Mouse (Mus musculus) lung, embryonic 15.5 days (tissue): ENCODE measurements around the gene Kif12. TPM values are rescaled to one million over a fixed set of nuclear protein-coding genes. Genes with fewer than 3 reads are reported as not detected.

ENCODE experiments used
- ATAC-seq: fragments of 200-750 bp; cut with Nextera tagmentation; 2 replicates; pipeline ENCODE4 v1.8.0; 2017; ENCODE audit warnings: moderate number of reproducible peaks, borderline replicate concordance; ENCODE audit not compliant: low FRiP score, low TSS enrichment; ENCODE audit errors: extremely low read depth
- H3K27ac ChIP-seq: fragments of 300-500 bp; sonication (generic); 2 replicates; pipeline ENCODE4 v1.5.1; 2015; ENCODE audit warnings: moderate library complexity, mild to moderate bottlenecking, inconsistent platforms
- H3K27me3 ChIP-seq: fragments of 300-500 bp; sonication (generic); 2 replicates; pipeline ENCODE4 v1.6.1; 2015; ENCODE audit warnings: inconsistent platforms
- H3K36me3 ChIP-seq: fragments of 300-500 bp; sonication (generic); 2 replicates; pipeline ENCODE4 v1.6.1; 2015; ENCODE audit warnings: inconsistent platforms
- H3K4me1 ChIP-seq: fragments of 300-500 bp; sonication (generic); 2 replicates; pipeline ENCODE4 v1.6.1; 2015; ENCODE audit warnings: inconsistent platforms
- H3K4me2 ChIP-seq: fragments of 300-500 bp; sonication (generic); 2 replicates; pipeline ENCODE4 v1.6.1; 2015; ENCODE audit warnings: inconsistent platforms, mild to moderate bottlenecking, moderate library complexity
- H3K4me3 ChIP-seq: fragments of 300-500 bp; sonication (generic); 2 replicates; pipeline ENCODE4 v1.5.1; 2015; ENCODE audit warnings: mild to moderate bottlenecking, inconsistent platforms
- H3K9ac ChIP-seq: fragments of 300-500 bp; sonication (generic); 2 replicates; pipeline ENCODE4 v1.6.1; 2015; ENCODE audit warnings: inconsistent platforms
- H3K9me3 ChIP-seq: fragments of 300-500 bp; sonication (generic); 2 replicates; pipeline ENCODE4 v1.6.1; 2016; ENCODE audit warnings: inconsistent platforms
- WGBS: fragments of 180-500 bp; shearing (Covaris S2); methylation state at CpG from one replicate; pipeline ENCODE4 v1.1.7; 2015; 5-methylcytosine and 5-hydroxymethylcytosine counted together
- polyA plus RNA-seq: library from polyadenylated mRNA; unstranded; fragments of >200 nt; fragmentation: Nextera tagmentation; extraction: Ambion mirVana; gene quantifications from 2 replicates; pipeline ENCODE4 v1.2.1, GENCODE M21; 2015

The Kif12 gene
- polyA plus RNA-seq, 1 experiment from 2014 or later: 8.3 TPM

DNA sequence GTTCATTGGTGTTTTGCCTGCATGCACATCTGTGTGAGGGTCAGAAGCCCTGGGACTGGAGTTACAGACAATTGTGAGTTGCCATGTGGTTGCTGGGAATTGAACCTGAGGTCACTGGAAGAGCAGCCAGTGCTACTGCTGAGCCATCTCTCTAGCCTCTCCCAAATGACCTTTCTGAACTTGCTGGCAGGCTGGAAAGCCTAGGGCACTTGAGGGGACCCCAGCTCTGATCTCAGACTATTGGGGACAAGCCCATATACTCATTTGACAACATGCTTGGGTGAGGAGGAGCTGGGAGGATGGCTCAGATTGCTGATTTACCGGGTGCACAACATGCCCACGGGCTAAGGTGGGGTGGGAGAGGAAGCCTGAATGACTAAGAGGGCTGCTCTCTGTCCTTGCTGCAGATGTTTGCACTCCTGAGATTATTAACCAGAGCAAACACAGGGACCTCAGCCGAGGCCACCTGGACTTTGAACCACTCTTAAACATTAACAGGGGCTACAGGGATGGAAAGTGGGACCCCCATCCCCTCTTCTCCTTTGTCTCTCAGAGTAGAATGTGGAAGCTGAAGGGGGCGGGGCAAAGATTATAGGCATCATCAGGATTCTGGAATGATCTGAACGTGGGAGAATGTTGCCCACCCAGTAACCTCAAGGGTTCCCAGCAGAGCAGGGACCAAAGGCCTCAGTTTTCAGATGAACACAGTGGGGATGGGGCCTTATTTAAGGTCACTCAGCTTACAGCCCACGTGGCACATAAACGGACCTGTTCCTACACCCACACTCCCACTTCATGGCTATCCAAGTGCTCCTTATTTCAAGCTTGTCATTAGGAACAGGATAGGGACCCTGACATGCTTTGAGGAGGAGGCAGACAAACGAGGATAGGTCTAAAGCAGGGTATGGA, 15.0 kb downstream of the Kif12 start:
- WGBS: 39% methylated on average over 8 of the region's 8 CpGs
- peak overlapping the region; percentile 66 for H3K27ac ChIP-seq

DNA sequence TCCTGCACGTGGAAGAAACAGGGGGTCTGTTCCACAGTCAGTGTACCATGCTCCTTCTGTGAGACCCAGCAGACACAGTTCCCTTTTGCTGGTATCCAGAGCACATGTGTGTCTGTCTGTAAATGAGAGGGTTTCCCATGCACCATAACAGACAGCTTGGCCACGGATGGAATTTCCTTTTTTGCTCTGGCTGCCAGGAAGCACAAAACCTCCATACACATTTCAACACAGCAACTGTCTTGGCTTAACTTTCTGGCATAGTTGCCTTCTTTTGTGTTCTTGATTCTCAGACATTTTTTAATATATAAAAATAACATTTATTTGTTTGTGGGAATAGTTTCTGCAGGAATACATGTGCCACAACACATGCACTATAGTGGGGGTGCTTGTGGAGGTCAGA, 16.3 kb downstream of the Kif12 start:
- no peak overlapping the region for H3K4me3 ChIP-seq
- peaks cover 3% of the 10 kb centered on the region for H3K4me1 ChIP-seq
- no peaks in the 10 kb centered on the region for H3K27me3 ChIP-seq
- ATAC-seq: no peak
- no peak overlapping the region for H3K9ac ChIP-seq
- H3K4me2 ChIP-seq: no peak overlapping the region
- WGBS: 42% methylated on average over 2 of the region's 2 CpGs
- no peaks in the 10 kb centered on the region for H3K9me3 ChIP-seq
- H3K27ac ChIP-seq: no peak overlapping the region
- H3K36me3 ChIP-seq: no peaks in the 10 kb centered on the region

More for the DNA sequence above, 15.0 kb downstream of the Kif12 start:
- Histone ChIP-seq H3K27me3 (no peaks in the 10 kb centered on the region), H3K4me3 (no peak overlapping the region), H3K4me1 (peaks cover 3% of the 10 kb centered on the region), H3K4me2 (peak overlapping the region; percentile 7; the same call in 1 of the 2 replicates), H3K9ac (no peak overlapping the region), H3K9me3 (no peaks in the 10 kb centered on the region), H3K36me3 (no peaks in the 10 kb centered on the region)
- peak; percentile 61 for ATAC-seq

DNA sequence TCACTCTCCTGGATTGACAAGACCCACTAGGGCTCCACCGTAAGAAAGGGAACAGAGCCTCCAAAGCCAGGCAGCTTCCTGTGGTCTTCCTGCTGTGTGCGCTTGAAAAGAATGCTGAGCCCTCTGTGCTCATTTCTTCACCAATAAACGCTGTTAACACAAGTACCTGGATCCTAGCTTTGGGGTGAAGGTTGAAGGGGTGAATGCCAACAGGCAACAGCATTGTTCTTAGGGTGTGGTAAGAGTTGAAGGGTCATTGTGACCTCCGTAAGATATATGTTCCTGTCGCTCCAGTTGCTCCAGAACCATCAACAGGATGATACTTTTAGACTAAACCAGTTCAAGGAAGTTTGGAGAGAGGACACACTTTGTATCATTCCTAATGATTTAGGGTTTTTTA, 17.2 kb downstream of the Kif12 start, which contains the start of gene Ambp:
Gene Ambp, minus strand, starts transcription at position 101 of the 400 bp plus-strand sequence.
- Histone ChIP-seq H3K4me3 (no peak within 1 kb of the TSS), H3K4me1 (peaks cover 3% of the 10 kb centered on the region), H3K9me3 (no peaks in the 10 kb centered on the region), H3K27ac (no peak within 1 kb of the TSS), H3K36me3 (no peaks in the 10 kb centered on the region), H3K27me3 (no peaks in the 10 kb centered on the region), H3K9ac (no peak within 1 kb of the TSS), H3K4me2 (no peak within 1 kb of the TSS)
- no peak for ATAC-seq
- WGBS: 59% methylated on average over 5 of the region's 5 CpGs

DNA sequence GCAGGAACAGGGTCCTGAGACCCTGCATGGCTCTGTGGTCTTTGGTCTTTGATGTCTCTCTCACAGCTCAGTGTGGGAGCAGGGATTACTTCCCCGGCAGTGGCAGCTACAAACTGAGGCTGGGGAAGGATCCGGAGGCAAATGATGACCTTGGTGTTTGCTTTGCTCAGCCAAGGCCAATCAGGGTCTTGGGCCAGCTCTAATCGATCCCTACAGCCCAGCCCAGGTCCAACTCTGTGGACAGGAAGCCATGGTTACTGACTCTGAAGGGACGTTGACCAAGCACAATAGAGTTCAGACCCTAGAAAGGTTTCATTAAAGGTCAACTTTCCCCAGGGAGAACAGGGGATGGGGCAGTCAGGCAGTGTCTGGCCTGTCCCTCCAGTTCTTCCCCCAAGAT, 17.9 kb downstream of the Kif12 start:
- Histone ChIP-seq H3K9me3 (no peaks in the 10 kb centered on the region), H3K4me1 (peaks cover 3% of the 10 kb centered on the region), H3K4me3 (no peak overlapping the region), H3K27me3 (no peaks in the 10 kb centered on the region), H3K36me3 (no peaks in the 10 kb centered on the region), H3K9ac (no peak overlapping the region), H3K27ac (no peak overlapping the region), H3K4me2 (no peak overlapping the region)
- ATAC-seq: no peak
- 54% methylated on average over 4 of the region's 4 CpGs for WGBS

DNA sequence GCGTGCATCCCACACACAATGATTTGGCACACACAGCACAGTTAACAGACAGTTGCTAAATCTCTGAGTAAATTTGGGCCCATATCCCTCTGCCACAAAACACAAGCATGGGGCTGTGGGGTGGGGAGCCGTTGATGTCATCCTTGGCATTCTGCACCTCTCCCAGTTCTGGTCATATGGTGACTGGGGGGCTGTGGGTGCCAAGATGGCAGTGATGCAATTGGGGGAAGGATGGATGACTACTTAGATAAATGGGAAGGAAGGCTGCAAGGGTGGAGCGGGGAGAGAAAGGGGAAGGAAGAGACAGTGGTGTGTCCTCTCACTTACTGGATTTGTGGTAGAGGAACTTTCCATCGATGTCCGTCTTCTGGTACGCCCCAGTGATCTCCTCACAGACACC, 20.8 kb downstream of the Kif12 start:
- WGBS: 91% methylated on average over 6 of the region's 6 CpGs
- Histone ChIP-seq H3K9ac (no peak overlapping the region), H3K27me3 (no peaks in the 10 kb centered on the region), H3K36me3 (no peaks in the 10 kb centered on the region), H3K27ac (no peak overlapping the region), H3K4me3 (no peak overlapping the region), H3K4me1 (peaks cover 3% of the 10 kb centered on the region), H3K9me3 (no peaks in the 10 kb centered on the region), H3K4me2 (no peak overlapping the region)
- no peak for ATAC-seq

DNA sequence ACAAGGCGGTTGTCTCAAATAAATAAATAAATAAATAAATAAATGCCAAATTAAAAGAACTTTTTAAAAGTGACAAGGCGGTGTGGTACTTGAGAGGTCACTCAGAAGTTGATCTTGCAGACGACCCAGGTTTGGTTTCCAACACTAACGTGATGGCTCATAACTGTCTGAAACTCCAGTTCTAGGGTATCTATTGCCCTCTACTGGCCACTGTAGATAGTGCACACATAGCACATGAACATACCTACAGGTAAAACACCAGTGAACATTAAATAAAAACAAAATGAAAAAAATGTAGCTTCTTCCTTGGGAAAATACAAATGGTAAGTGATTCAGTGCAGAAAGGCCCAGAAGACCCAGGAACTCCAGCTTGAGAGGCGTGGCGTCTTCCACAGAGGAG, 24.7 kb downstream of the Kif12 start:
- Histone ChIP-seq H3K4me2 (no peak overlapping the region), H3K9ac (no peak overlapping the region), H3K9me3 (no peaks in the 10 kb centered on the region), H3K27me3 (no peaks in the 10 kb centered on the region), H3K4me3 (no peak overlapping the region), H3K36me3 (no peaks in the 10 kb centered on the region), H3K4me1 (no peaks in the 10 kb centered on the region), H3K27ac (no peak overlapping the region)
- 91% methylated on average over 6 of the region's 6 CpGs for WGBS
- ATAC-seq: no peak

DNA sequence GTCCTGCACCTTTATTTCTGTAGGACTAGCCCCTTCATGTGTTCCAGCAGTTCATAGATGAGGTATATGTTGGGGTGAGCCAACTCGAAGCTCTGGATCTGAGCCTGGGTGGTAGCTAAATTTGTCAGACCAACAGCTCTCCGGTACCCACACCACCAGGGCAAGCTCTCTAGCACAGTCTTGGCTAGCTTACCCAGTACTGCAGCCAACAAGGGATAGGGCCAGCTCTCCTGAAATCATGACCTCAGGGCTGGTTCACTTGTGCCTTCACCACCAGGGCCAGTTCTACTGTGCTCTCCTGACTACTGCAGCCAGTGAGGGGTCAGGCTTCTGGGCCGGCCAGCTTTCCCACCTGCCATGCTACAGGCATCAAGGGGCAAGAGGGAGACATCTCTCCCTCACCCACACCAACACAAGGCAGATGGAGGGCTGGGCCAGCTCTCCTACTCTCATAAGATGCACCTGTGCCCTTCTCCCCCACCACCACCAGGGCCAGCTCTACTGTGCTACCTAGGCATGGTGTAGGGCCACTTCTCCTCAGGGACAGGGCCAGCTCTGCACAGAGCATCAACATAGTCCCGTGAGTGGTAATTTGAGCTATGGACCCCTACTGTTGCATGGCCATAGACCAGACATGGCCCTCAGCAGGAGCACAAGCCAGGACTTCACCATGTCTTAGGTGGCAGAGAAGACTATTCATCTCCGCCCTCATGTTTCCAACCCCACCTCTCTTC, 41.9 kb downstream of the Kif12 start:
- WGBS: 88% methylated on average over 5 of the region's 5 CpGs
- no peak overlapping the region for H3K4me2 ChIP-seq
- peaks cover 26% of the 10 kb centered on the region for H3K36me3 ChIP-seq

DNA sequence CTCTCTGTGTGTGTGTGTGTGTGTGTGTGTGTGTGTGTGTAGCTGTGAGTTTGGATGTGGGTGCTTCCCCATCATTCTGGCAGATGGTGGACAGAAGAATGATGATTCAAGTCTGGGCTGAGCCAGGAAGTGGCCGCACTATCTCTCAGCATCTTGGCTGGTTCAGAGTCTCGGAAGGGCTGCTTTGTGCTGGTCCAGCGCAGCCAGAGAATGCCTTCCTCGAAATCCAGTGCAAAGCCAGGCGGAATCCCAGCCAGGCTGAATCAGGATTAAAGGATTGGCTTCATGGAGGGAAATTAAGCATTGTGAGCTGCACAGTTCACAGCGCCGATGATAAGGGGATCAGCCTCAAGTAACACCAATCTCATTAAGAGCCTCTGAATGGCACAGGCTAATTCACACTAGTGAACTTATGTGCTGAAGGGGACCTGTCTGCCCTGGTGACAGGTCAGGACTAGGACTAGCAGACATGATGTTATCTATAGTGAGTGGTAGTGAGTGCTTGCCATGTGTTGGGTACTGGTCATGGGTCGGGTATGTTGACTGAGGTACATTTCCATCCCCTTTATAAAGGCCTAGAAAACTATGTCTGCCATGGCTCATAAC, 47.0 kb downstream of the Kif12 start:
- ATAC-seq: no peak
- no peaks in the 10 kb centered on the region for H3K4me1 ChIP-seq
- H3K9me3 ChIP-seq: no peaks in the 10 kb centered on the region
- WGBS: 80% methylated on average over 8 of the region's 8 CpGs
- peaks cover 24% of the 10 kb centered on the region; the same call in 1 of the 2 replicates for H3K36me3 ChIP-seq
- no peak overlapping the region for H3K4me2 ChIP-seq
- H3K27ac ChIP-seq: no peak overlapping the region
- H3K4me3 ChIP-seq: no peak overlapping the region
- no peak overlapping the region for H3K9ac ChIP-seq
- H3K27me3 ChIP-seq: no peaks in the 10 kb centered on the region

More for the DNA sequence above, 41.9 kb downstream of the Kif12 start:
- H3K4me1 ChIP-seq: no peaks in the 10 kb centered on the region
- H3K4me3 ChIP-seq: no peak overlapping the region
- no peak overlapping the region for H3K9ac ChIP-seq
- no peaks in the 10 kb centered on the region for H3K27me3 ChIP-seq
- no peak for ATAC-seq
- no peak overlapping the region for H3K27ac ChIP-seq
- no peaks in the 10 kb centered on the region for H3K9me3 ChIP-seq

DNA sequence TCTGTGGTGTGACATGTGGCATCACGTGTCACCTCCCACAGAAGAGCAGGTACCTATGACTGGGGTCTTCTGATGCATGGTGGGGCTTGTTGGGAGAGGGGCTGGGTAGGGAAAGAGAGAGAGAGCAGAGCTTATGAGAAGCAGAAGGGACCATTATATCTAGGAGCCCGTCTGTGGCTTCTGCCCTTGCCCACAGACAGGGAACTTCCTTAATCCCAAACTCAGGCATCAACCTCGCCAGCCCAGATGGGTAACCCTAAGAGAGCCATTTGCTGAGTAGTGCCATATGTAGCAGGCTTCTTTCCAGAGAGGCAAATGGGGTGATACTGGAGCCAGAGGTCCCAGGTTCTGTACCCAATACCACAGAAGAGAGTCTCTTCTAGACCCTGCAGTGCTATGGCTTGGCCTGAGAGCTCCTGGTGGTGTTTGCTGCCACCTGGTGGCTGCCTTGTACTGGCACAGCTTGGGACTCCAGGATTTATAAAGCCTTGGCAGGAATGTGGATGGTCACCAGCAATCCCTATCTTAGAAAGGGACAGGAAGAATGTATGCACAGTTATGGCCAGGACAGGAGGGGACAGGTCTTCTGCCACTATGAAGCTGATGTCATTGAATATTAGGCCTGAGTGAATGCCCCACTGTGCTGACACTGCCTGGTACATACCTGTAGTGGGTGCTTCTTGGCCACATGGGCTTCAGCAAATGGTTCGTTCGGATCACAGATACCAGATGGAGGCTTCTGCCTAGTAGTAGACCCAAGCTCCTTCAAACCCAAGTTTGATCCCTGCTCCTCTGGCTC, 53.1 kb downstream of the Kif12 start:
- Histone ChIP-seq H3K9me3 (no peaks in the 10 kb centered on the region), H3K4me3 (no peak overlapping the region), H3K27me3 (no peaks in the 10 kb centered on the region), H3K4me1 (no peaks in the 10 kb centered on the region), H3K36me3 (peaks cover 42% of the 10 kb centered on the region; the same call in 1 of the 2 replicates), H3K27ac (no peak overlapping the region), H3K9ac (no peak overlapping the region), H3K4me2 (no peak overlapping the region)
- ATAC-seq: peak; percentile 75
- 86% methylated on average over 5 of the region's 5 CpGs for WGBS
